Mouse (Mus musculus): ENCODE measurements around the gene Lrrn4. TPM values are rescaled to one million over a fixed set of nuclear protein-coding genes. Genes with fewer than 3 reads are reported as not detected.
A peak's percentile ranks its signal among the peaks of the same experiment; 100 is the strongest.

Gene Lrrn4
- polyA plus RNA-seq, 1 experiment from 2014 or later = 0.54 TPM

DNA sequence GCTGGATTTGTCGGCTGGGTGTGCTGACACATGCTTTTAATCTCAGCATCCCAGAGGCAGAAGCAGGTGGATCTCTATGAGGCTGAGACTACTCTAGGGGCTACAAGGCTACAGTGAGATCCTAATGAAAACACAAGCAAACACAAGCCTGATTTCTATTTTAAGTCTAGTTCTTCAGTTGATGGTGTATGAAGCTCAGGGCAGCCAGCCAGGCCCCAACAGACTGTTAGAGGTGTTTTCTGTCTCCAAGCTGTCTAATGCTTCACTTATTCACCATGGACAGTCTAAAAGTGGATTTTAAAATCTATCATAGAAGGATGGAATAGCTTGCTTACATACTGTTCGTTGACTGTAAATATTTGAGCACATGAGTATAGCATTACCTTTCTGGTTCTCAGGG lies 19.2 kb downstream of the Lrrn4 start:
- Histone ChIP-seq H3K4me3 (replicated peaks; ENCODE audit: low read depth, low read length) (no peak overlapping the region), H3K4me1 (replicated peaks; ENCODE audit: insufficient read depth, low read length) (no peaks in the 10 kb centered on the region), H3K27me3 (ENCODE audit: insufficient read depth, low read length) (no peaks in the 10 kb centered on the region), H3K4me2 (ENCODE audit: low read length) (no peak overlapping the region), H3K36me3 (ENCODE audit: insufficient read depth, low read length) (peaks cover 4% of the 10 kb centered on the region; the same call in 1 of the 2 replicates), H3K9ac (ENCODE audit: low read depth, low read length) (no peak overlapping the region), H3K27ac (no peak overlapping the region), H3K9me3 (replicated peaks; ENCODE audit: low read length) (no peaks in the 10 kb centered on the region)
- ATAC-seq (replicated peaks; ENCODE audit: low FRiP score, low read depth) = no peak
- WGBS = 92% methylated on average over 2 of the region's 2 CpGs
- TF ChIP-seq CTCF (IDR thresholded peaks at IDR 0.05; ENCODE audit: low read depth) = no peak
- no peak for DNase-seq (ENCODE audit: low spot score)

DNA sequence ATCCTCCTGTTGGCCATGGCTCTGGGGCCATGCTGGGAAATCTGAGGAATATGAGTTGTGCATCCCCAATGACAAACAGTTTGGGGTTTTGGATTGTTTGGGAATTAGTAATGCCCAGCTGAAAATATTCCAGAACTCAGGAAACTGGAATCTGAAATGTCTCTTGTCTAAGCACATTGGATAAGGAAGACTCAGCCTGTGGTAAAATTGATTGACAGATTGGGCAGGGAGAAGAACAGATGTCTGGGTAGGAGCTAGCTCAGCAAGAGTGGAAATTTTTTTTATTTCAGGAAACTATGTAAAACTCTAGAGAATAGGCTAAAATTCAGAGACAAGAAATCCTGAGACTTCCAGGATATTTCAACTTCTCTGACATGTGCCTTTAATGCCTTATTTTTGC lies 20.3 kb downstream of the Lrrn4 start:
- no peak overlapping the region for H3K4me3 ChIP-seq (replicated peaks; ENCODE audit: low read depth, low read length)
- H3K4me2 ChIP-seq (ENCODE audit: low read length) = no peak overlapping the region
- ATAC-seq (replicated peaks; ENCODE audit: low FRiP score, low read depth) = no peak
- no peaks in the 10 kb centered on the region for H3K4me1 ChIP-seq (replicated peaks; ENCODE audit: insufficient read depth, low read length)
- DNase-seq (ENCODE audit: low spot score) = no peak
- peaks cover 4% of the 10 kb centered on the region; the same call in 1 of the 2 replicates for H3K36me3 ChIP-seq (ENCODE audit: insufficient read depth, low read length)
- no peak overlapping the region for H3K9ac ChIP-seq (ENCODE audit: low read depth, low read length)
- H3K27ac ChIP-seq = no peak overlapping the region
- TF ChIP-seq CTCF (IDR thresholded peaks at IDR 0.05; ENCODE audit: low read depth) = no peak
- H3K9me3 ChIP-seq (replicated peaks; ENCODE audit: low read length) = no peaks in the 10 kb centered on the region
- no peaks in the 10 kb centered on the region for H3K27me3 ChIP-seq (ENCODE audit: insufficient read depth, low read length)

DNA sequence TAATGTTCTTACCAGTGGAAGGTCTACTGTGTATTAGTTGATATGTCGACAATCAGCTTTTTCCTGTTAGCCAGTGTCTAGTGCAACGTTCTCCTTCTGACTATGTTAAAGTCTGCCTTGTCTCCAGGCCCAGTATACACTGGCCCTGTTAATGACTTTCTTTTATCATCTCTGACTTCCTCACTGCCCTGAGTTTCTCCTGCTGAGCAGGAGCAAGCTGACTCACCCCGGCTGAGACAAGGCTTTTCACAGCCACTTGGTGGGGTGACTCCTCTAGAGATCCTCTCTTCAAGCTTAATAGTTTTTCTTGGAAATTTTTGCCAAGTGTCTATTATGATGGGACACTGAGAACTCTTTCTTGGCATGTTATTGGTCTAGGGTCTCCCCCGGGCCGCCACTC lies 24.4 kb downstream of the Lrrn4 start:
- no peak for DNase-seq (ENCODE audit: low spot score)
- Histone ChIP-seq H3K4me3 (replicated peaks; ENCODE audit: low read depth, low read length) (no peak overlapping the region), H3K36me3 (ENCODE audit: insufficient read depth, low read length) (0 out of 2 replicates have a peak, but pooled peaks cover 2% of the 10 kb centered on the region), H3K27ac (no peak overlapping the region), H3K4me2 (ENCODE audit: low read length) (no peak overlapping the region), H3K9ac (ENCODE audit: low read depth, low read length) (no peak overlapping the region), H3K4me1 (replicated peaks; ENCODE audit: insufficient read depth, low read length) (no peaks in the 10 kb centered on the region), H3K9me3 (replicated peaks; ENCODE audit: low read length) (no peaks in the 10 kb centered on the region), H3K27me3 (ENCODE audit: insufficient read depth, low read length) (no peaks in the 10 kb centered on the region)
- no peak for TF ChIP-seq CTCF (IDR thresholded peaks at IDR 0.05; ENCODE audit: low read depth)
- no peak for ATAC-seq (replicated peaks; ENCODE audit: low FRiP score, low read depth)
- WGBS = 85% methylated on average over 5 of the region's 5 CpGs

DNA sequence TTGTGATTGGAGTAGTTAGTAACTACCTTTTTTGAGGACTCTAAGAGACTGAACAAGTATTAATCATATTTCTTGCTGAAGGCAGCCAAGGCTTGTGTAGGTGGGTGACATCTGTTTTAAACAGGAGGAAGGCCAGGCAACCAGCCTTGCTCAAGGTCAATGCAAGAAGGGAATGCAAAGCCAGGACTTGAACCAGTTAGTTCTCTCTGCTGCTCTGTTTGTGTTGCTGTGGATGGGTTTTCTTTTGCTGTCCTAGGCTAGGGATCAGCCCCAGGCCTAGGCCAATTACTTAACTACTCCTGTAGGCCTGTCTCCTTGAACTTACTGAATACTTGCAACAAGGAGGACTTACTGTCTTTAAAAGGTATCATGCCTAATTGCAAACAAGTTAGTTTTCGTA lies 27.6 kb downstream of the Lrrn4 start:
- Histone ChIP-seq H3K36me3 (ENCODE audit: insufficient read depth, low read length) (0 out of 2 replicates have a peak, but pooled peaks cover 5% of the 10 kb centered on the region), H3K4me1 (replicated peaks; ENCODE audit: insufficient read depth, low read length) (peaks cover 2% of the 10 kb centered on the region; the same call in 1 of the 2 replicates), H3K27ac (no peak overlapping the region), H3K9me3 (replicated peaks; ENCODE audit: low read length) (no peaks in the 10 kb centered on the region), H3K9ac (ENCODE audit: low read depth, low read length) (no peak overlapping the region), H3K4me2 (ENCODE audit: low read length) (no peak overlapping the region), H3K27me3 (ENCODE audit: insufficient read depth, low read length) (no peaks in the 10 kb centered on the region), H3K4me3 (replicated peaks; ENCODE audit: low read depth, low read length) (no peak overlapping the region)
- no peak for DNase-seq (ENCODE audit: low spot score)
- WGBS = 96% methylated on average over 1 of the region's 1 CpGs
- ATAC-seq (replicated peaks; ENCODE audit: low FRiP score, low read depth) = no peak
- TF ChIP-seq CTCF (IDR thresholded peaks at IDR 0.05; ENCODE audit: low read depth) = no peak

DNA sequence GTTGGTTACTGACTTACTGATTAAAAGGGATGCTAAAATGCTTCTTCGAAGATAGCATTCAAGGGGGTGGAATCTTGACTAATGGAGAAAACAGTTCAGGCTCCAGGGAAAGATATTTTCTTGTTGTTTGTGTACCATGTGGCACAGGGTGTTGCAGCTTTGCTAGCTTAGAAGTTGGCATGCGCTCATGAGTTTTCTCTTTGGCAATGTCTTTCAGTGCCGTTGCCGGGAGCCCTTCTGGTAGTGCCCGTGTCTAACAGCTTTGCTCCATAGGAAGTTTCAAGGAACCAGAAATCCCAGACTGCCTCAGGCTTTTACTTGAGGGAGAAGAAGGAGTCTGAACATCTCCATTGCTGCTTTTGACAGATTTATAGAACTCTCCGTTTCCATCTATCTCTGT lies 31.6 kb downstream of the Lrrn4 start:
- 0 out of 2 replicates have a peak, but pooled peaks cover 3% of the 10 kb centered on the region for H3K36me3 ChIP-seq (ENCODE audit: insufficient read depth, low read length)
- H3K27me3 ChIP-seq (ENCODE audit: insufficient read depth, low read length) = no peaks in the 10 kb centered on the region
- H3K27ac ChIP-seq = no peak overlapping the region
- H3K4me1 ChIP-seq (replicated peaks; ENCODE audit: insufficient read depth, low read length) = peaks cover 9% of the 10 kb centered on the region
- H3K9ac ChIP-seq (ENCODE audit: low read depth, low read length) = no peak overlapping the region
- no peaks in the 10 kb centered on the region for H3K9me3 ChIP-seq (replicated peaks; ENCODE audit: low read length)
- no peak for DNase-seq (ENCODE audit: low spot score)
- WGBS = 88% methylated on average over 6 of the region's 6 CpGs
- no peak for TF ChIP-seq CTCF (IDR thresholded peaks at IDR 0.05; ENCODE audit: low read depth)
- no peak for ATAC-seq (replicated peaks; ENCODE audit: low FRiP score, low read depth)
- no peak overlapping the region for H3K4me2 ChIP-seq (ENCODE audit: low read length)
- H3K4me3 ChIP-seq (replicated peaks; ENCODE audit: low read depth, low read length) = no peak overlapping the region

DNA sequence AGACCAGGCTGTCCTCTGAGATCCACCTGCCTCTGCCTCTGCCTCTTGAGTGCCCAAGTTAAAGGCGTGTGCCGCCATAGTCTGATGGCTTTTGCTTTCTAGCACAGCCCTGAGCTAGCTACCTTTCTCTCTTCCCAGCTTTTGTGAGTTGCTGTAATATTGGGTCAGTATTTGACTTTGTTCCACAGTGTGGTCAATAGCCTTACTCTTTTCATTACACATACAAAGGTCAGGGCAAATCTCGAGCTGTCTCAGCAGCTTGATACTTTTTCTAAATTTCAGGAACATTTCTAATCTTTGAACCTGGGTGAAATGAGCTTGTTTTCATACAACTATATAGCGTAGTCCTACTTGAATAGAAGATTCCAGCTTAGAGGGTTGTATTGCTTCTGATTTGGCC lies 32.3 kb downstream of the Lrrn4 start:
- Histone ChIP-seq H3K9ac (ENCODE audit: low read depth, low read length) (no peak overlapping the region), H3K27ac (no peak overlapping the region), H3K36me3 (ENCODE audit: insufficient read depth, low read length) (0 out of 2 replicates have a peak, but pooled peaks cover 3% of the 10 kb centered on the region), H3K27me3 (ENCODE audit: insufficient read depth, low read length) (no peaks in the 10 kb centered on the region), H3K9me3 (replicated peaks; ENCODE audit: low read length) (no peaks in the 10 kb centered on the region), H3K4me2 (ENCODE audit: low read length) (no peak overlapping the region), H3K4me1 (replicated peaks; ENCODE audit: insufficient read depth, low read length) (peaks cover 9% of the 10 kb centered on the region), H3K4me3 (replicated peaks; ENCODE audit: low read depth, low read length) (no peak overlapping the region)
- DNase-seq (ENCODE audit: low spot score) (no peak), ATAC-seq (replicated peaks; ENCODE audit: low FRiP score, low read depth) (no peak)
- no peak for TF ChIP-seq CTCF (IDR thresholded peaks at IDR 0.05; ENCODE audit: low read depth)
- 86% methylated on average over 4 of the region's 4 CpGs for WGBS

GRCm38 (mm10) chr2:132847581-132847980 lies 33.1 kb downstream of the Lrrn4 start:
- Histone ChIP-seq H3K36me3 (ENCODE audit: insufficient read depth, low read length) (0 out of 2 replicates have a peak, but pooled peaks cover 3% of the 10 kb centered on the region), H3K4me2 (ENCODE audit: low read length) (peak overlapping the region; percentile 90), H3K4me1 (replicated peaks; ENCODE audit: insufficient read depth, low read length) (peaks cover 9% of the 10 kb centered on the region), H3K4me3 (replicated peaks; ENCODE audit: low read depth, low read length) (peak overlapping the region; percentile 94), H3K27ac (no peak overlapping the region), H3K9me3 (replicated peaks; ENCODE audit: low read length) (no peaks in the 10 kb centered on the region), H3K27me3 (ENCODE audit: insufficient read depth, low read length) (no peaks in the 10 kb centered on the region), H3K9ac (ENCODE audit: low read depth, low read length) (peak overlapping the region; percentile 18; the same call in 1 of the 2 replicates)
- no peak for ATAC-seq (replicated peaks; ENCODE audit: low FRiP score, low read depth)
- no peak for TF ChIP-seq CTCF (IDR thresholded peaks at IDR 0.05; ENCODE audit: low read depth)
- DNase-seq (ENCODE audit: low spot score) = peak; percentile 27
- WGBS = 5% methylated on average over 7 of the region's 7 CpGs

Data from kidney, postnatal 0 days (tissue).